Mouse (Mus musculus) embryo, embryonic 10.5 days (tissue): Measurements from ENCODE around the gene Fgfr2.

Experiments
- DNase-seq: peaks from one replicate; pipeline ENCODE4 v3.0.0-alpha.2; 2015; ENCODE audit warnings: low spot score

Fgfr2 gene

DNA sequence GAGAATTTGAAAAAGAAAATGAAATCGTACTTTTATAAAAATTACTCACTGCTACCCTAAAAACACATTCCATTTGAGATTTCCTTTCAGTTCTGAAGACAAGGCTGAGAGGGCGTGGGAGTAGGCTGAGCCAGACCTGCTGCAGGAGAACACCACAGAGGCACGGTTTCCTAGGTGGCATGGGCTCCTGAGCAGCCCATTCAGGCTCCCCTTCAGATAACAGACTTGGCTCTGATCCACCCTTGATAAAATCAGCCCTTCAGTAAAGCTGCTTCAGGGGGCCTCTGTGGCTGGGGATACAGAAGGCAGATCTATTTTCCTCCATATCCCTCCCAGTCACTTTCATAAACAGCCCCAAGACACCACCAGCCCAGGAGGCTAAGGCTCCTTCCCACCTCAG, 786.4 kb downstream of the Fgfr2 start:
- DNase-seq: no peak

DNA sequence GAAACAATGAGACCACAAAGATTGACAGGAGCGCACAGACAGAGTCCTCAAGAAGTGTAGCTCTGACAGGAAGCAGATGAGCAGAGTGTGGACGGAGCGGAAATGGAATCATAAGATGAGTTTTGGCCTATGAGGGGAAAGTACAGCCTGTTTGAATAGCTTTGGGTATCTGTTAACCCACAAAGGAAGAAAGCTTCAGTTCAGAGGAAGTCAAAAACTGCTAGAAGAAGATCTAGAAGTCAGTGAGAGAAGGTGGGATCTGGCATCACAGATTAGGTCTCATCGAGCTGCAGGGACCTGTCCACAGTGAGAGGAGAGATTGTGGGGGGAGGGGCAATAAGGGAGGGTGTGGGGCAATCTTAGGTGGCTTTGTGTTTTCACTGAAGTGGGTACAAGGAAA, 787.8 kb downstream of the Fgfr2 start:
- DNase-seq: no peak

DNA sequence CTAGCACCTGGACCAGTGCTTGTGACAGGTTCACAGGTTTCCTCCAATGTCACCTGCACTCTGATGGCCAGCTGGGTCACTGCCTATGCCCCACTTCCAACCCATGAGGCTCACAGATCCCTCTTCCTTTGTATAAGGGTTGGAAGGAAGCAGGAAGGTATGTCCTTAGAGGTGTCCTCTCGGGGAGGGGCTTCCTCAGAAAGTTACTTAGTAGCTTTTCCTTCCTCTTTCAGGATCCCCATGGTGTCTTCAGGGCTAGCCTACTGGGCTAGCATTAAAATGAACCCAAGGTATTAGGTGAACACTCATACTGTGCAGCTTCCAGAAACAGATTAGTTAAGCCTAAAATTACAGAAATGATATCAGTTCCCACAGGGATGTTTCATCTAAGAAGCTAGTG, 790.1 kb downstream of the Fgfr2 start:
- DNase-seq: no peak

DNA sequence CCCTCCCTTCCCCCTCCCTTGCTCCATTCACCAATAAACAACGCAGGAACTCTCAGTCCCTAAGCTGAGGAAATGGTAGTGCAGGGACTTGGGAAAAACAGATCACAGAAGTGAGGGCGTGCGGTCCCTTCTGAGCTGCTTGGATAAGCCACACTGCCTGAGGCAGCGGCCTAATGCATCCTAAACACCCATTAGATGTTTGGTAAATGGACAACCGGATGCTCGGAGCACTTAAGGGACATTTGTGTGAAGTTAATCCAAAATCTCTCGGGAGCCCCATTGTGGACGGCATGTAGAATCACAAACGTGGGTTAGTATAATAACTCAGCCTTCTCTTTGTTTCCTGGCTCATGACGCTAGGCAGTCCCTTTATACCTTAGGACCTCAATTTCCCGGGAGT, 791.0 kb downstream of the Fgfr2 start:
- DNase-seq: no peak

DNA sequence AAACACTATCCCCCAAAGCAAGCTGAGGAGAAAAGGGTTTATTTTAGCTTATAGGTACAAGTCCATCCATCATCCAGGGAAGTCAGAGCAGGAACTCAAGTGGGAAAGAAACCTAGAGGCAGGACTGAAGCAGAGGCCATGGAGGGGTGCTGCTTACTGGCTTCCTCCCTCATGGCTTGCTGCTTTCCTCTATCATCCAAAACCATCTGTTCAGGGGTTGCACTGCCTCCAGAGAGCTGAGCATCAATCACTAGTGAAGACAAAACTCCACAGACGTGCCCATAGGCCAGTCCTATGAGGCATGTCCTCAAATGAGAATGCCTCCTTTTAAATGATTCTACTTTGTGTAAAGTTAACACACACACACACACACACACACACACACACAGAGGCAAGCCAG, 793.0 kb downstream of the Fgfr2 start:
- DNase-seq: no peak

DNA sequence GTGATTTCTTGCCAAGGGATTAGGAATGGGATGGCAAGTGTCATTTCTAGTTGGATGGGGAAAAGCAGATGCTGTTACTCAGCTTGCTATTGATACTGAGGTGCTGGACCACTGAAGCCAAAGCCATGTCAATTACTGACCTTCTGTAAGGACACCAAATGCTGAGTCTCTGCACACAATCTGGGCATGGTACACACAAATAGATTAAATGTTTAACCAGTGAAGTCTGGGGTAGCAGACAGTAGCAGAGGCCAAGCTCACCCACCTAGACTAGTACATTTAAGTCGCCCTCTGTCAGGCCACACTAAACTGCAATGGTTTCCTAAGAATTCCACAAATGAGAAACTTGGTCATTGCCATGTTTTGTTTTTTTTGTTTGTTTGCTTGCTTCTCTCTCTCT, 794.5 kb downstream of the Fgfr2 start:
- no peak for DNase-seq

DNA sequence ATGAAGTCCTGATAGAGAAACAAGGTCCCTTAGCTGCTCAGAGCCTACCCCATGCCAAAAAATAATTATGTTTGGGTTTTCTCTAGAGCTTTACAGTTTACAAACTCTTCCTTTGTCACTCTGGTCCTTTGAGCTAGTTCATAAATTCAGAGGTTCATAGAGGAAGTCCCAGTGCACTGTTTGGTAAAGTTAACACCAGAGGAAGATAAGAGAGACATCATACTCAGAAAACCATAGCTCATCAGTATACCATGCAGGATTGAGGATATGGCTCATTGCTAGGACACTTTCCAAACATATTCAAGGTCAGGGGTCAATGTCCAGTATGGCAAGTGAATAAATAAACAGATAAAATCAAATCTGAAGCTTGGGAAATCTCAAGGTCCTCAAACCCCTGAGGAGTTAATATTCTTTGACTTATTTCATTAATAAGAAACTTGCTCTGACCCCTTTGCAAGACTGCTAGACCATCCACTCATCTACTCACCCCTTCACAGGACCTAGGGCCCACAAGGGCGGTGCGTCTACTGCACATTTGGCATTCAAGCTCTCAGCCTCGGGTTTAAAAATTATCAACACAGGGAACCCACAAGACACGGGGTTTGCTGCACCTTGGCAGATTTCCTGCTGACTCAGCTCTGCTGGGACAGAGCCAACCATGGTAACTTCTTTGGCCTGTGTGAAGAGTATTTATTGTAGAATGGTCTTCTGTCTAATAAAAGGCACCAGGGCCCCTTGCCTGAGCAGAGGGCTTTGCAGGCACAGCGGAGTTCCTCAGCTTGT, 797.4 kb downstream of the Fgfr2 start:
- DNase-seq: no peak

DNA sequence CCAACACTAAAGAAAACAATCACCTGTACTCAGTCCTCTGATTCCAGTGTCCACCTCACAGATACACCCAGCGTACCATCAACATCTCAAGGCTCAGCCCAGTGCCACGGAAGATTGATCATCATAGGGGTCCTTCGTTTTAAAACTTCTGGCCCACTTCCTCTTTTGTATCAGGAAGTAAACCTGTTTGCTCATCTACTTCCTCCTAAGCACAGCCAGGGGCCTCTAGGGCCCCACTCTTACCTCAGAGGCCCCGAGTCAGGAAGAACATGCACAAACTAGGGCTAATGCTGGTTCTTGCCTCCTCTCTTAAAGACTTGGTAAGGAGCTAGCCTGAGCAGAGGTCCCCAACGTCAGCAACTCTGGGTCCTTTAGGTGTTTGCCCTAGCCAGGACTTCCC, 799.7 kb downstream of the Fgfr2 start:
- DNase-seq: no peak

DNA sequence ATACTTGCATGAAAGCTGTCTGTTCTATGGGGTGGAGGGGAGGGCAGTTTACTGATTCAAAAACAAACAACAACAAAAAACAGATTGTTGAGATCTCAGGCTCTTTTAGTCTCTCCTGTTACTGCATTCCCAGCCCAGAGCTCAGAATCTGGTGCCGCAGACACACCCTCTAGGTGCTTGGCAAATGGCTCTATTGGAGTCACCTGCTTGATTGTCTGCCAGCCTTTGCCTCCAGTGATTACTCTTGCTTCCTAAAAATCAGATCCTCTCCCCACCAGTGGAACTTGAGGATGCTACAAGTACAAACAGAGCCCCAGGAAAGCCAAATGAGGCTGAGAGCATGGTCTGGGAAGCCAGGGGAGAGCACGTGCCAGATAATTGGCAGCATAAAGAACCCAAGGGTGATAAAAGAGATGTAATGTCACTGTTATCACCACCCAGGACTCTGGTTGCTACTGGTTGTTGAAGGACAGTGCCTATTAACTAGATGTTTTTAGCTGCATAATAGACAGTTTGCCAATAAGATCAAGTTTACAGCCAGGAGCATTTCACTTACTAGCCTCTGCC, 801.7 kb downstream of the Fgfr2 start:
- no peak for DNase-seq

DNA sequence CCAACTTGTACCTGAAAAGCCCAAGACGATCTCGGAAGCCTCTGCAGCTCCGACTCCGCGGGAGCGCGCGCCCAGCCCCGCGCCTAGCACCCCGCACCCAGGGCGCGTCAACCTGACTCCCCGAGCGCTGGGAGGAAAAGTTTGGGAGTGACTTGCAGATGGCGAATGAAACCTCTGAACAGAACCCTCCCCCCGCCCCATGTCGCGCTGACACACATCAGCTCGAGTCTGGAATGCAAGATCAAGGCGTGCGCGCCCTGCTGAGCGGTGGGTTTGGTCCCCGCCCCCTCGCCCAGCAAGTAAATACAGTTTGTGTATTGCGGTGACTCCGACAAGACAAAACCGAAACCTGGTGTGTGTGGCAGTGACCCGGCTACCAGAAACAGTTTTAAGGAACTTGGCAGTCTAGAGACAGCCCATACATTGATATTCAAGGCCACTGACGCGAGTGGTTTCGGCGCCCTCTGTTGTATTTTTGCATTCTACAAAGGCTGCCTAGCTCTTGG, 806.1 kb downstream of the Fgfr2 start, which contains the start of gene Chst15:
Gene Chst15 (minus strand): TSS at position 193 of the 506 bp plus-strand sequence.
- peak; percentile 87 for DNase-seq

DNA sequence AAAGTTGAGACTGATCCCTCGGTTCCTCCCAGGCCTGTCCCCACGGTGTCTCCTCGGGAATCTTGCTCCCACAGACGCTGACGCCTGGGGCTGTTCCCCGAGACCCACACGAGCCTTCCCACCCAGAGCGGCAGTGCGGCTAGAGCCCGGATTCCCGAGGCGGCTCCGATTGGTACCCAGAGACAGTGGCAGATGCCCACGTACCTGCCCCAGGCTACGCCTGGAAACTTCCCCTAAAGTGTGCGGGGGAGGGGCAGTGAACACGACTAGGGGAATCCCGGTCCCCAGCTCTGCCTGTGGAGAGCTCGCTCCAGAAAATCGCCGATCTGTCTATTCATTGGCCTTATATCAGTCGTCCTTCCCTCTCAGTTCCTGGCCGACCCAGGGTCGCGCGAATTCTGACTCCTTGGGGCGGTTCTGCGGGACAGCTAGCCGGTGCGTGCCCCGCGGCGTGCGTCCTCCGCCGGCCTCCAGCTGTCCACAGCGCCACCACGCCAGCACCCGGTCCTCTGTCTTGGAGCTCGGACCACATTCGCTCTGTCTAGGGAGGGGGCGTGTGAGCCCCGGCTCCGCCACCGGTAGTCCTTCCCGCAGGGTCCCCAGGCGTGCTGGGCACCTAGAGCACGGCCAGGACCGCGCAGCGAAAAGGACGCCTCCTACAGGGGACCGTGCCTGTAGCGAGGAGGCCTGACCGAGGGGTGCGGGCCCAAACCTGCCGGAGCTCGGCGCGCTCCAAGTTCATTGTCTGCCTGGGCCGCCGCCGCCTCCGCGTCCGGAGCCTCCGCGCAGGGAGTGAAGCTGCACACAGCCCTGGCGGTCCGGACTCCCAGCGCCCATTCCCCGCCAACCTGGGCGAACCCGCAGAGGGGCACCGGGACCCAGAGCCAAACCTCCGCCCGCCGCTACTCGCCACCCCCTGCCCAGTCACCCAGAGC, 806.8 kb downstream of the Fgfr2 start:
- peak; percentile 75 for DNase-seq

DNA sequence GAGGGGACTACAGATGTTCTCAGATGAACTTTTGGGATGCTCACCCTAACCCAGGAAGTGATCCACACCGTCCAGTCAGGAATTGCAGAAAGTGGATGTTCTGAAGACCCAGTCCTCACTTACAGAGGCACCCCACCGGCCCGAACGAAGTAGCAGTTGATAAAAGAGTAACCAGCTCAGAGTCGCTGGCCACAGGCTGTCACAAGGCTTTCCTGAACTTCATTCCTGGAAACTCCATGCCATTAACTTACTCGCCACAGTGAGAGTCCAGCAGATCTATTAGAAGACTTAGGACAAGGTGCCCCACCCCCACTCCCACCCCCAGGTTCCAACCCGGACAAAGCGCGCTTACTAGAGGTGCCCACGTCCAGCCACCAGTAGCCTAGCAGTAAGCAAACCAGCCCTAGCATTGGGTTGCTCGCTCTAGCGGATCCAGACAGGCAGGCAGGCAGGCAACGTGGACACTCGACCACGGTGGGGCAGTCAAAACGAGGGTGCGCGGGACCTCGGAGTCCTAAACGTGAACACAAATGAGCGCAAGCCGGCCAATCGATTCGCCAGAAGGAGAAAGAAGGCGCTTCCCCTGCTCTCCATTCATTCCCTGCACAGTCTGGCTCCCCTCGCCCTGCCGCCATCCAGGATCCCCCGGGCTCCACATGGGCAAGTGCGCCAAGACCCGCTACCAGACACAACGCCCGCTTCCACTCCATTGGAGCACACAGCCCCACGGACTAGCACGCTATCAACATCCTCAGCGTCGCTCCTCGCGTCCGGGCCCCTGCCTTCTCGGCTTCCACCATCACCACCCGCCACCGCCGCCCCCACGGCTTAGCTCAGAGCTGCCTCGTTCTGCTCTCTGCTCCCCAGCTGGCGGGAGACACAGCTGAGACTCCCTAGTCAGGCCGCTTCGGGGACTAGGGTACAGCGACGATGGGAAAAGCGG, 807.7 kb downstream of the Fgfr2 start:
- peak; percentile 93 for DNase-seq

DNA sequence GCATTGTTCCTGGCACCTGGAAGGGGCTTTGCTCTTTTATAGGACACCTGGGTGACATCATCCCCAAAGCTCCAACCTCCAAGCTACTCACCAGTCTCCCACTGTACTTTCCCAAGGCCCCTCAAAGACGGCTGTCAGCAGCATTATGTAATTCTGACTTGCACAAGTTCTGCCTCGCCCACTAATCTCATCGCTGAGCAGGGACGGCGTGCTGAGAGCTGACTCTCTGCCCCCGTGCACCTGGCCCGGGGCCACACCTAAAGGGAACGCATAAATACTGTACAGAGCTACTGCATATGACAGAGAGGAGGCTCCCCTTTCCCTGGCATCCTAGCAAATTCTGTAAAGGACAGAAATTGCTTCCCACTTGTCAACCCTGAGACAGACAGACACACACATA, 810.8 kb downstream of the Fgfr2 start:
- DNase-seq: no peak

DNA sequence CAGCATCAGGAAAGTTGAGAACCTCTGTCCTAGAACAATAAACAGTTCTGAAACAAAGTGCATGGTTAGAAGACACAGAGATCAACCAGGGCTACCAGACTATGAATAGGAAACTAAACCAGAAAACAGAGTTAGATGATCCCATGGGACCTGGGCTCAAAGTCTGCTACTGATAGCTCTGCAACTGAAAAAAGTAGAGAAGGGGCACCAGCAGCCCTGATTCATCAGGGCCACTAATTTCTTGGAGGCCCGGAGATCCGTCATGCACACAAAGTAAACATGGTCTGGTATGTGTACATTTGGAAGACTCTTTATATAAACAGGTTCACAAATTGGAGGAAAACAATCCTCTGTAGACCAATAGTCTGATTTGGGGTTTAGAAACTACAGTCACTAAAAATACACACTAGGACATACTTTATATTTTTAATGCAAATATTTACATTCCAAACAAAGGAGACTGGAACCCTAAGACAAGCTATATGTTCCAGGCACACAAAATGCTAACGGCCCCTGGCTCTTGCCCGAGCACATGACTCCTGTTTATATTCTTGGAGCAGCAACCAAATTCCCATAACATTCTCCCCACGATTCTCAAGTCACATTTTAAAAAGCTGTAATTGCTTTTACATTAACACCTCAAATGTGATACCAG, 814.5 kb downstream of the Fgfr2 start:
- DNase-seq: no peak

DNA sequence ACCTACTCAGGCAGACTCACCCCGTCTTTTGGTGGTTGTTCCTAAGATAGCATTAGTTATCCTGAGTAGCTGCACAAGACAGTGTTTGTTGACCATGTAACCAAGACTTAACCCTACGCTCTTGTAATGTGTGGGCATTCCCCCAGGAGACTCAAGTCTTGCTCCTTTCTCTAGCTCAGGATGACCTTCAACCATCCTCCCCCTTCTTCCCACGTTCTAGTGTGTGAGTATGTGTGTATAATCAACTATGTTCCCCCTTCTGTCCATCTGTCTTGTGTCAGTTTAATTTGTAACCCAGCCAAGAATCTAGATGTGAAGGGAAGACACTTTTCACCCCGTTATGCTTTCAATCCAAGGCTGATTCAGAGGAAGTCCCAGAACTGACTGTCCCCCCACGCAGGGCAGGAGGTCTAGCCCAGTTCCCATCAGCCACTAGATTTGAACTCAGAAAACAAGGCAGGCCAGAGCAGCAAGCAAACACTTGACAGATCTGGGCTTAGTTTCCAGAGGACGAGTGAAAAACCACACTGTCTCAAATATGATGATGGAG, 815.4 kb downstream of the Fgfr2 start:
- no peak for DNase-seq

DNA sequence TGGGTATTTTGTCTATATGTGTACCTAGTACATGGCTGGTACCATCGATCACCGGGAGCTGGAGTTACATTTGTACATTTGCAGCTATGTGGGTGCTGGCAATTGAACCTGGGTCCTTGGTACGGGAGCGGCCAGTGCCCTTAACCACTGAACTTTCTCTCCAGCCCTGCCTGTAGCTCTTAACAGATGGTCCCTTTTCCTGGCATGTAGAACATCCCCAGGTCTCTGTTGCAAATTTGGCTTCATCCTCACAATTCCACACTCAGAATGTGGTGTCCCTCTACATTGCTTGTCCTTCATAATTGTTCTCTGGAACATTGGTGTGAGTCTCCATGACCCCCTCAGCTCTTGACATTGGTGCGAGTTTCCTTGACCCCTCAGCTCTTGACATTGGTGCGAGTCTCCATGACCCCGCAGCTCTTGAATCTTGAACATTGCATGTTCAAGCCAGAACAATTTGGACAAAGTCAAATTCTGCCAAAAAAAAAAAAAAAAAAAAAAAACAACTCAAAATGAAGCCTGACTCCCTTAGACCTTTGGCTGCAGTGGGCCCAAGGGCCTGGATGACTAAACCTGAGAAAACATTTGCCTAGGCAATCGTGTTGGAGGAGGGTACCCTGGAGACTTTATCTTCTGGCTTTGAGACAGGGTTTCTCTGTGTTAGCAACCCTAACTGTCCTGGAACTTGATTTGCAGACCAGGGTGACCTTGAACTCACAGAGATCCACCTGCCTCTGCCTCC, 816.3 kb downstream of the Fgfr2 start:
- no peak for DNase-seq

DNA sequence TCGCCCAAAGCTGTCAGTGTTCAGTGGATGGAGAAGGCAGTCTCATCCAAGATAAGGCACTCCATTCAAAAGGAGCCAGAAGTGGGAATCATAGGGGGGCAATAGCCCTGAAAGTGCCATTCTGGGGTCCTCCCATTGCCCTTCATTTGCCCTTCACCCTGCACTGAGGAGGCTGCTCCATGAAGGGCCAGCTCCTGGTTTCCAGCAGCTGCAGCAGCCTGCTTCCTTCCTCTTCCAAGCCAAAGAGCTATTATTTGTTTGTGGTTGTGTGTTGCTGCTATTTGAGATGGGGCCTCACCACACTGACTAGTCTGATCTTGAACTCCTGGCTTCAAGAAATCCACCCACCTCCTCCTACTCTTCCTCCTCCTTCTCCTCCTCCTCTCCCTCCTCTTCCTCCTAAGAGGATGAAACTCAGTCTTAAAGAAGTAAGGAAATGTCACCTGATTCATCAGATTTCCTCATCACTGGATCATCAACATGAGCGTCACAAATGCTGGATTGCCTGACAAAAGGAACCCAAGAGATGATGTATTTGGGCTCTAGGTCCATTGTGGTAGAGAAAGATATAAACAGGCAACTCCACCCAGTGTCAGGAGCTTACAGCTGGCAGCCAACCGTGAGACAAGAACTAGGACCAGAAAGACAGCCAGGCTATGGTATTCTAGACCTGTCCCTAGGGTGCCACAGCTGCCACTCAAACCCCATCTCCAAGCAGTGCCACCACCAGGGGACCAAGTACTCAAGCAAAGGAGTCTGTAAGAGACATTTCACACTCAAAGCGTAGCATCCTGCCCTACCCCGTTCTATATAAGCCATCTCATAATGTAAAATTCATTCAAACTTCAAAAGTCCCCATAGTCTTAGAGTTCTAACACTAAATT, 817.4 kb downstream of the Fgfr2 start:
- DNase-seq: no peak

DNA sequence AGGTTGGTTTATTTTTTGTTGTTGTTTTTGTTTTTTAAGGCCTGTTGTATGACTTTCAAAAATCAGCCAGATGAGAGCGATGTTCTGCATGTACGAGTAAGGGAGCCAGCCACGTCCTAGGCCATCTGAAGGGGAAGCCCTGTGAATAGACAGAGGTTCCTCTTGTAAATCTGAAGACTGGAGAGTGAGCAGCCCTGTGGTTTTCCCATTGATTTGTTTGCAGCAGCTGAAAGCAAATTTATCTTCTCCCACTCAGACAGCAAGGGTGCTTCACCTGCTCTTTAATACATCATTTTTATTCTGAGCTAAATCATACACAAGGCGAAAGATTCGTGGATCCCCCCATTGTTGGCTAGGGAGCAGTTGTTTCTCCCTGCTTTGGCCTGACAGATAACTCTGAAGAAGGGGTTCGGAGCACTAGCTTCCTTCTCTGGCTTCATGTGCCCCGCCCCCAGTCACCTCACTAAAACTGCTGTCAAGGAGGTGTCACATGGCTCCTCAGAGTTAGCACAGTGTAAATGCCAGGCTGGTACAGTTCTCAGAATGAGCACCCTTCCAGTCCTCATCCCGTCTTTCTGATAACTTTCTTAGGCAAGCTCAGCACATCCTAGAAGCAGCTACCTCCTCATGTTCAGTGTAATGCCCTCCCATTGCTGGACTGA, 818.6 kb downstream of the Fgfr2 start:
- no peak for DNase-seq
